Comparison of ENCODE assay signal across 11 mouse cellular contexts in genomic region chr4:126253637-126254272, GRCm38 (mm10). TPM values are rescaled to one million over a fixed set of nuclear protein-coding genes. Genes with fewer than 3 reads are reported as not detected.
A peak's percentile ranks its signal among the peaks of the same experiment; 100 is the strongest.
DNase-seq lines count a peak whose midpoint lies in the region; ATAC-seq and TF ChIP-seq lines count a peak whose summit lies in the region.
"Had no signal": no experiment of that assay in that cellular context is flagged by ENCODE, and none has a peak within 500 bp of the region (broad histone marks: within the 10 kb centered on the region; RNA-seq: fewer than 3 reads in every experiment).

No protein-coding gene starts in this region.

- no peak for TF ChIP-seq CTCF in gastrocnemius, adult 2 months (IDR thresholded peaks at IDR 0.05)

- H3K36me3 ChIP-seq in heart, embryonic 16.5 days (ENCODE audit: control insufficient read depth, insufficient read depth), result no peaks in the 10 kb centered on the region
- H3K36me3 ChIP-seq in macrophage (ENCODE audit: inconsistent target), result no peaks in the 10 kb centered on the region; the same call in 1 of the 2 replicates

- peaks cover 84% of the 10 kb centered on the region for H3K79me2 ChIP-seq in macrophage (ENCODE audit: inconsistent target)

- H3K9me3 ChIP-seq in heart, embryonic 16.5 days (replicated peaks; ENCODE audit: control insufficient read depth, low read length), result no peaks in the 10 kb centered on the region

- H3K27ac ChIP-seq in gastrocnemius, adult 2 months, result peak overlapping the region; percentile 96
- 0 out of 2 replicates have a peak overlapping the region, but pooled peaks have one; percentile 9 for H3K27ac ChIP-seq in heart, embryonic 16.5 days (ENCODE audit: low read length)
- H3K27ac ChIP-seq in macrophage, result peak overlapping the region; percentile 77

- H3K4me1 ChIP-seq in heart, embryonic 16.5 days (ENCODE audit: control insufficient read depth, insufficient read depth, low read length), result peaks cover 64% of the 10 kb centered on the region

- WGBS in heart, embryonic 16.5 days, result 68% methylated on average over 14 of the region's 14 CpGs
- WGBS in macrophage (ENCODE audit: missing documents), result 62% methylated on average over 14 of the region's 14 CpGs

- no peak for ATAC-seq in heart, embryonic 16.5 days (replicated peaks; ENCODE audit: extremely low read depth, insufficient read depth, low FRiP score)

- peak overlapping the region; percentile 87 for H3K4me2 ChIP-seq in heart, embryonic 16.5 days (ENCODE audit: low read depth, low read length)

- DNase-seq in gastrocnemius, adult 2 months, result no peak
- no peak for DNase-seq in gastrocnemius, postnatal 10 days
- peak; percentile 85 for DNase-seq in CD4-positive helper T cell, adult 2 months (ENCODE audit: low read depth, low spot score)
- no peak for DNase-seq in testis, postnatal 10 days (ENCODE audit: low spot score)
- DNase-seq in ovary, postnatal 36 days (ENCODE audit: low spot score), result no peak
- no peak for DNase-seq in thymus, postnatal 4 days
- DNase-seq: B cell, adult 2 months; cerebellum, adult 8-10 months; right cerebral cortex, postnatal 25 days had no signal

- H3K9ac ChIP-seq in heart, embryonic 16.5 days (ENCODE audit: low read length), result peak overlapping the region; percentile 99

- H3K27me3 ChIP-seq in heart, embryonic 16.5 days (ENCODE audit: control insufficient read depth, insufficient read depth, low read length), result no peaks in the 10 kb centered on the region

- H3K4me3 ChIP-seq in gastrocnemius, adult 2 months, result peak overlapping the region; percentile 99
- peak overlapping the region; percentile 98 for H3K4me3 ChIP-seq in heart, embryonic 16.5 days (ENCODE audit: low read length)
- peak overlapping the region; percentile 75 for H3K4me3 ChIP-seq in macrophage (ENCODE audit: inconsistent target)

- intact Hi-C loops in gastrocnemius, adult 2 months (cut with DNase I), result no loop called here

RNA-seq across cellular contexts. Expression of gene Map7d1, which starts 2.4 kb away (rescaled TPM):
- total RNA-seq in gastrocnemius, adult 2 months (2021), result 100 to 1,000 TPM; 177 to 199 TPM
- total RNA-seq in gastrocnemius, postnatal 10 days (2021), result 100 to 1,000 TPM; 209 to 239 TPM
- 34.7 and 36.1 TPM in 2 replicates for polyA plus RNA-seq in heart, embryonic 16.5 days (2015; fragmentation: Nextera tagmentation; extraction: Ambion mirVana)
- total RNA-seq in macrophage (2018; cell fraction: chromatin; rRNA removed), result 100 to 1,000 TPM in 25 of 26 experiments, 10 to 100 TPM in 1; 97.4 to 591 (median 259) TPM
- 100 to 1,000 TPM; 123 to 196 (median 163) TPM for total RNA-seq in macrophage (2018; cell fraction: cytosol; rRNA removed)
- total RNA-seq in macrophage (2018; cell fraction: nucleus; rRNA removed), result 100 to 1,000 TPM; 107 to 224 (median 158) TPM
- 105 to 157 TPM (median 139 TPM) in 3 replicates for polyA plus RNA-seq in macrophage (2018)

RNA-seq across cellular contexts. Expression of gene Trappc3, which starts 8.4 kb away (rescaled TPM):
- 10 to 100 TPM; 18.6 to 24.3 TPM for total RNA-seq in gastrocnemius, adult 2 months (2021)
- total RNA-seq in gastrocnemius, postnatal 10 days (2021), result 10 to 100 TPM; 25.7 to 29.2 TPM
- polyA plus RNA-seq in heart, embryonic 16.5 days (2015; fragmentation: Nextera tagmentation; extraction: Ambion mirVana), result 78.1 and 81.3 TPM in 2 replicates
- total RNA-seq in macrophage (2018; cell fraction: chromatin; rRNA removed), result 10 to 100 TPM; 34.4 to 67.3 (median 48.2) TPM
- total RNA-seq in macrophage (2018; cell fraction: cytosol; rRNA removed), result 100 to 1,000 TPM in 8 of 26 experiments, 10 to 100 TPM in 18; 77.1 to 117 (median 93.5) TPM
- 10 to 100 TPM; 48.1 to 87.5 (median 60.6) TPM for total RNA-seq in macrophage (2018; cell fraction: nucleus; rRNA removed)
- polyA plus RNA-seq in macrophage (2018), result 93.4 to 103 TPM (median 95.6 TPM) in 3 replicates

RNA-seq across cellular contexts. Expression of gene Col8a2, which starts 32.8 kb away (rescaled TPM):
- total RNA-seq in gastrocnemius, adult 2 months (2021), result 1 to 10 TPM in 1 of 2 experiments, under 1 TPM in 1; 0.74 to 6.0 TPM
- 1 to 10 TPM; 5.7 to 5.9 TPM for total RNA-seq in gastrocnemius, postnatal 10 days (2021)
- 4.5 and 5.0 TPM in 2 replicates for polyA plus RNA-seq in heart, embryonic 16.5 days (2015; fragmentation: Nextera tagmentation; extraction: Ambion mirVana)
- 1 to 10 TPM in 1 of 26 experiments, not detected in 25; 5.2 TPM for total RNA-seq in macrophage (2018; cell fraction: chromatin; rRNA removed)
- total RNA-seq in macrophage (2018; cell fraction: cytosol; rRNA removed), result not detected
- under 1 TPM in 1 of 26 experiments, not detected in 25; 0.72 TPM for total RNA-seq in macrophage (2018; cell fraction: nucleus; rRNA removed)
- not detected in 3 replicates for polyA plus RNA-seq in macrophage (2018)

RNA-seq across cellular contexts. Expression of gene Thrap3, which starts 51.2 kb away (rescaled TPM):
- total RNA-seq in gastrocnemius, adult 2 months (2021), result 100 to 1,000 TPM; 102 to 108 TPM
- 100 to 1,000 TPM; 131 to 152 TPM for total RNA-seq in gastrocnemius, postnatal 10 days (2021)
- polyA plus RNA-seq in heart, embryonic 16.5 days (2015; fragmentation: Nextera tagmentation; extraction: Ambion mirVana), result 137 and 143 TPM in 2 replicates
- 1,000 to 10,000 TPM in 11 of 26 experiments, 100 to 1,000 TPM in 15; 773 to 1,275 (median 979) TPM for total RNA-seq in macrophage (2018; cell fraction: chromatin; rRNA removed)
- 100 to 1,000 TPM in 24 of 26 experiments, 10 to 100 TPM in 2; 90.2 to 183 (median 118) TPM for total RNA-seq in macrophage (2018; cell fraction: cytosol; rRNA removed)
- 100 to 1,000 TPM; 424 to 709 (median 586) TPM for total RNA-seq in macrophage (2018; cell fraction: nucleus; rRNA removed)
- polyA plus RNA-seq in macrophage (2018), result 109 to 345 TPM (median 123 TPM) in 3 replicates

Comparison
In these comparisons a context has a peak if more than half of its experiments do, and no peak if none do; other contexts are left out.
1. H3K27ac ChIP-seq: peak in every context shown above with its lines; median percentile 96 in gastrocnemius, adult 2 months; 77 in macrophage; 9 in heart, embryonic 16.5 days.